Mouse (Mus musculus) brain, embryonic 18.5 days (tissue): ENCODE measurements around the gene Adam6a.
"Not testable (repeated sequence)": the region's sequence is repeated elsewhere in the genome, so short reads cannot be mapped to it uniquely, and the experiment has no call there.

Source experiments
- DNase-seq: peaks from one replicate; pipeline ENCODE4 v3.0.0-alpha.2; 2012; ENCODE audit warnings: low read depth, low spot score

The Adam6a gene

DNA sequence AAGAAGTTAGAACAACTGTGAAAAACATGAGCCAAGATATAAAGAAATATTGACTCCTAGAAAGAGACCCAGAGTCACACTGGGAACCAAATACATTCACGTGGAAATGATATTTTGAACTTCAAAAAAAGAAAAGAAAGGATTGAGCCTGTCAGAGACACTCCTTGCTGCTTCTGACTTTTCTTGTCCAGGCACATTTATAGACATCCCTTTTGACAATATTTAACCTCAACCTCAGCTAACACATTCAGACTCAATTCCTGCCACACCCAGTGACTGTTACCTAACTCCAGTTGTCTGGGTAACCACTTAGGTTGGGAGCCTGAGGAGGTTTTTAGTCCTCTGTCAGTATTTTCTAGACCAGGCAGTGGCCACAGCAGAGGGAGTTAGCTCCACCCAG lies at the start of gene Adam6a:
Gene Adam6a, plus strand, starts transcription at position 301 of the 400 bp plus-strand sequence.
- DNase-seq = not testable (repeated sequence)

DNA sequence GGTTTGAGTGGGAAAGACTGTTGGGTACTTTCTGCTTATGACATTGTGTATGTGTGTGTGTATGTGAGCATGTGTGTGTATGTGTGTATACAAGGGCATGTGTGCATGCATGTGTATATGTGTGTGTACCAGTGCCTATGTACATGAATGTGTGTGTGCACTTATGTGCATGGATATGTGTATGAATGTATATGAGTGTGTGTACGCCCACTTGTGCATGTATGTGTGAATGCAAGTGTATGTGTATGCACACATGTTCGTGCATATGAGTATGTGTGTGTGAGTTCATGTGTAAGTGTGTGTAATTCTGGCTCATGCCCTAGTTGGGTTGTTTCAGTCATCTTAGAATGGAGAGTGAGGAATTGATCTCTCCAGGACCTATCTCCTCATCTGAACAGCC lies 17.8 kb upstream of the Adam6a start:
- DNase-seq = no peak

DNA sequence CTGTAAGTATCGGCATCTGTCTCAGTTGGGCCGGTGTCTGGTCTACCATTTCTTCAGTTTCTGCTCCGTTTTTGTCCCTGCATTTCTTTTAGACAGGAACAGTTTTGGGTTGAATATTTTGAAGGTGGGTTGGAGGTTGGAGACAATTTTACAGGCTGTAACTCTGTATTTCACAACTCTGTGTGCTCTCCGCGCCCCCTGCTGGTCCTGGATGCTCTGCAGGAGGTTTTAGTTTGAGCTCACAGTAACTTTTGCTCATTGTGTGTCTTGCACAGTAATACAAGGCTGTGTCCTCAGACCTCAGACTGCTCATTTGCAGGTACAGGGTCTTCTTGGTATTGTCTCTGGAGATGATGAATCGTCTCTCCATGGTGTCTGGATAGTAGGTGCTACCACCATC lies 34.5 kb downstream of the Adam6a start:
- no peak for DNase-seq

DNA sequence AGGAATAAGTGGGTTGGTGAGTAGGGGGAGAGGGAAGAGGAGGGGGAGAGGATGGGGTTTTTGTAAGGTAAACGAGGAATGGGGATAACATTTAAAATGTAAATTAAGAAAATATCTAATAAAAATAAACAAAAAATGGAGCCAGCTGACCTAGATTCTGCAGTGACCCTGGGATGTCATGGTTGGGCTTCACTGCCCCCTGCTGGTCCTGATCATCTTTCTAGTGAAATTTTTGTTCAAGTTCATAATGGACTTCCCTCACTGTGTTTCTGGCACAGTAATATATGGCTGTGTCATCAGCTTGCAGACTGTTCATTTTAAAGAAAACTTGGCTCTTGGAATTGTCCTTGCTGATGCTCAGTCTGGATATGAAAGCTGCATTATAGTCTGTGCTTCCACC lies 44.3 kb downstream of the Adam6a start:
- no peak for DNase-seq
